Mouse (Mus musculus) limb, embryonic 10.5 days (tissue): Measurements from ENCODE around the gene Ifitm6. TPM values are rescaled to one million over a fixed set of nuclear protein-coding genes. Genes with fewer than 3 reads are reported as not detected.
"Not testable (repeated sequence)": the region's sequence is repeated elsewhere in the genome, so short reads cannot be mapped to it uniquely, and the experiment has no call there.

ENCODE experiments used
- DNase-seq: peaks from one replicate; pipeline ENCODE4 v3.0.0-alpha.2; 2017; ENCODE audit warnings: low spot score
- H3K27ac ChIP-seq: fragments of 300-500 bp; sonication (generic); 2 replicates; pipeline ENCODE4 v1.5.1; 2016; ENCODE audit warnings: mild to moderate bottlenecking
- H3K27me3 ChIP-seq: fragments of 300-500 bp; sonication (generic); 2 replicates; pipeline ENCODE4 v1.6.1; 2016; ENCODE audit warnings: low read depth, mild to moderate bottlenecking; ENCODE audit not compliant: poor library complexity, severe bottlenecking
- H3K36me3 ChIP-seq: fragments of 300-500 bp; sonication (generic); 2 replicates; pipeline ENCODE4 v1.6.1; 2016; ENCODE audit warnings: mild to moderate bottlenecking, moderate library complexity
- H3K4me1 ChIP-seq: fragments of 300-500 bp; sonication (generic); 2 replicates; pipeline ENCODE4 v1.6.1; 2016
- H3K4me3 ChIP-seq: fragments of 300-500 bp; sonication (generic); 2 replicates; pipeline ENCODE4 v1.5.1; 2016; ENCODE audit warnings: mild to moderate bottlenecking, moderate library complexity
- H3K9me3 ChIP-seq: fragments of 300-500 bp; sonication (generic); replicated peaks from 2 replicates; pipeline ENCODE4 v1.6.1; 2016; ENCODE audit warnings: mild to moderate bottlenecking
- WGBS: fragments of 180-500 bp; shearing (Covaris S2); methylation state at CpG from one replicate; pipeline ENCODE4 v1.1.7; 2016; 5-methylcytosine and 5-hydroxymethylcytosine counted together
- polyA plus RNA-seq: library from polyadenylated mRNA; unstranded; fragments of >200 nt; fragmentation: Nextera tagmentation; extraction: Ambion mirVana; gene quantifications from 2 replicates; pipeline ENCODE4 v1.2.1, GENCODE M21; 2016

Gene Ifitm6
- polyA plus RNA-seq, 1 experiment from 2014 or later = not detected

DNA sequence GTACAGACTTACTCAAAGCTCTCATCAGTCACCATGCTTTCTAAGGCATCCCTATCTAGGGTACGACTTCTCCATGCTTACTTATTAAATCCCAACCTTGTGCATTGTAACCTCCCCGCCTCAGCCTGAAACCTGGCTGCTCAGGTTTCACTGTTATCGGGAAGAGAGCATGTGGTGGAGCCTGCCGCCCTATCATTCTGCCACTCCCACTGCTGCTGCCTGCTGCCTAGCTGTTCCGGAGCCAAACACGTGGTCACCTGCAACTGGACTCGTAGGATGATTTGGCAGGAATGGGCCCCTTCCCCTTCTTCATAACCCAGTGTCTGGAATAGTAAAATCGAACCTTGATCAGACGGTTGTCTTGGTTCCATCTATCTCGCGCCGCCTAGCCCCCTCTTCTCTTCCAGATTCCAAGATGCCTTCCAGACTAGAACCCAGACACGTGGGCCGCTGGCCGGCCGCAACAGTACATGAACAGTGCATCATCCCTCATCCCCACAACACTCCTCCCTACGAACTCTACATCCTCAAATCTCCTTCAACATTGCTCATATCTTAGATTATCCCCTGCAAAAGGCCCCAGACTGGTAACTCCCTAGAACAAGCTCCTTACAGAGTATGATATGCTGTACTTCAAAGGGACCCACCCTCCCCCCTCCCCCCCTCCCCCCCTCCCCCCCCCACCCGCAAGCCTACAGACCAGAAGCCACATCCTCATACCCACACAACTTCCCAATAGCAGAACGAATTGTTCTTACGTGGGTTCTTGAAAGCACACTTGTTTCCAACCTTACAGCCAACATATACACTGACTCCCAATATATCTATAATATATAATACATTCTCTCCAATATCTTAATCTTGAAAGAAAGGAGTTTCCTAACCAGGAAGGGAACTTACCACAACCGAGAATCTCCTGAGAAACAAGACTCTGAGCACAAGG is 20.6 kb upstream of the Ifitm6 start:
- Histone ChIP-seq H3K27ac (no peak overlapping the region), H3K36me3 (no peaks in the 10 kb centered on the region), H3K9me3 (no peaks in the 10 kb centered on the region), H3K4me3 (no peak overlapping the region), H3K4me1 (peaks cover 21% of the 10 kb centered on the region), H3K27me3 (no peaks in the 10 kb centered on the region)
- no peak for DNase-seq
- 77% methylated on average over 20 of the region's 21 CpGs for WGBS

DNA sequence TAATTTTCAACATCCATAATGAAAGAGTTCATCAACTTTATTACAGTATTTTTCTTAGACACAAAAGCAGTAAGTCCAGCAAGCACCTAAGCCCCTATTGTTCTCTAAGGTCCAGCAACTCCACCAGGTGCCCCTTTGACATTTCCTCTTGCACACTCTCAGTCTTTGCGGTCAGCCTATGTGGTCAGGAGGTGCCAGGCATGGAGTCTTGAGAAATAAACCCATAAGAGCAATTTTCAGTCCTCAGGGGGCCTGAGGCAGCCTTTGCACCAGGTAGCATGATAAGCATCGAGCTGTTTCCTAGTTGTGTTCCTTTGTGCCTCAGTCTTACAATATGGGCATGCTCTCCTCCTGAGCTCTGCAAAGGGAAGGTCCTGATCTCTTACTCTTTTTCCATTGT is 18.9 kb upstream of the Ifitm6 start:
- H3K4me3 ChIP-seq, H3K36me3 ChIP-seq, H3K9me3 ChIP-seq, DNase-seq, H3K27me3 ChIP-seq, H3K27ac ChIP-seq: not testable (repeated sequence)
- WGBS = 84% methylated on average over 1 of the region's 2 CpGs
- H3K4me1 ChIP-seq = peaks cover 16% of the 10 kb centered on the region

GRCm38 (mm10) chr7:141032458-141033167 is 14.9 kb upstream of the Ifitm6 start:
- H3K9me3 ChIP-seq = no peaks in the 10 kb centered on the region
- H3K4me3 ChIP-seq = no peak overlapping the region
- no peaks in the 10 kb centered on the region for H3K27me3 ChIP-seq
- H3K27ac ChIP-seq = no peak overlapping the region
- DNase-seq = no peak
- H3K4me1 ChIP-seq = peaks cover 9% of the 10 kb centered on the region
- 82% methylated on average over 9 of the region's 9 CpGs for WGBS
- no peaks in the 10 kb centered on the region for H3K36me3 ChIP-seq

DNA sequence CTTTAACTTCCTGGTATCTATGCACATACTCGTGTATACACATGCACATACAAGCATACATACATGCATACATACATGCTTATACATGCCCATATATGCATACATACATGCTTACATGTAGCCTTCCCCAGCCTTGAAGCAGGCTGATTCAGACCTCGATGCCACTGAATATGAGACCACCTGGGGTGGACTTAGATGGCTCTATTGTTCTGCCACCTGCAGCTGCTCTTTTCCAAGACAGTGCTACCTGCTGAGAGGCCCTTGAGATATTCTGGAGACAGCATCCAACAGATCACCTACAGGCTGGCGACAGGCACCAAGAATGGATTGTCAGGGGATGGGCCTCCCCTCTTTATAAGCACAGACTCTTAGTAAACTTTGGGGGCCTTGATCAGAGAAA is 12.7 kb upstream of the Ifitm6 start:
- Histone ChIP-seq H3K27me3 (no peaks in the 10 kb centered on the region), H3K27ac (no peak overlapping the region)
- 67% methylated on average over 3 of the region's 3 CpGs for WGBS

DNA sequence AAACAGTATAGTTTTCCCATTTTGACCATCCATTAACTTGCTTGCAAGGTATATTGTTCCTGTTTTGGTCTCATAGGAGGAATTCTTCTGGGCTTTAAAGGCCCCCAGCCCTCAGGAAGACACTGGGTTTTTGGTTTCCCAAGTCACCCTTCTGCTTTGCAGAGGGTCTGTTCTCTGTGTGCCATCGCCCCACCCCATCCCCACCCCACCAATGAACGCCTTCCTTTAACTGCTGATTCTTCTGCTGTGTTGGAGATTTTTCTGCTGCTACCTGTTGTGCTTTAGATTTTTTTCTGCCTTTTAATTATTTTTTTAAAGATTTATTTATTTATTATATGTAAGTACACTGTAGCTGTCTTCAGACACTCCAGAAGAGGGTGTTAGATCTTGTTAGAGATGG is 11.1 kb upstream of the Ifitm6 start, which contains the start of gene Gm17387:
Gene Gm17387, plus strand, starts transcription at position 301 of the 400 bp plus-strand sequence.
- no peaks in the 10 kb centered on the region for H3K9me3 ChIP-seq
- H3K27ac ChIP-seq = no peak within 1 kb of the TSS
- no peaks in the 10 kb centered on the region for H3K36me3 ChIP-seq
- no peak within 1 kb of the TSS for H3K4me3 ChIP-seq
- no peak for DNase-seq
- H3K27me3 ChIP-seq = no peaks in the 10 kb centered on the region
- peaks cover 17% of the 10 kb centered on the region for H3K4me1 ChIP-seq
- WGBS = 86% methylated on average over 2 of the region's 2 CpGs

More for the DNA sequence above, 12.7 kb upstream of the Ifitm6 start:
- no peak overlapping the region for H3K4me3 ChIP-seq
- no peaks in the 10 kb centered on the region for H3K9me3 ChIP-seq
- H3K4me1 ChIP-seq = peaks cover 10% of the 10 kb centered on the region
- H3K36me3 ChIP-seq = no peaks in the 10 kb centered on the region
- no peak for DNase-seq

DNA sequence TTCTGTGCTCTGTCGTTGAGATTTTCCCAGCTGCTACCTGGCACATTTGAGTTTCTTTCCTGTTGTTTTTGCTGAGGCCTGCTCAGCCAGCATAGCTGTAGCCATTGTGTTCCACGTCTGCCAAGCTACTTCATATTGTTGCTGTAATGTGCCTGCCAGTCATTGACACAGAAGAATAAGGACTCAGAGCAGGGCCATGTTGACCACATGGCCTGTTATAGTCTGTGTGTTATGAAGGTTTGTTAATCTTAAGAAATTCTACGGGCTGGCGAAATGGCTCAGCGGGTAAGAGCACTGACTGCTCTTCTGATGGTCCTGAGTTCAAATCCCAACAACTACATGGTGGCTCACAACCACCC is 9.0 kb upstream of the Ifitm6 start:
- no peak overlapping the region for H3K4me3 ChIP-seq
- no peaks in the 10 kb centered on the region for H3K27me3 ChIP-seq
- no peak for DNase-seq
- 72% methylated on average over 5 of the region's 5 CpGs for WGBS
- H3K9me3 ChIP-seq = no peaks in the 10 kb centered on the region
- peaks cover 8% of the 10 kb centered on the region for H3K4me1 ChIP-seq
- no peak overlapping the region for H3K27ac ChIP-seq
- H3K36me3 ChIP-seq = no peaks in the 10 kb centered on the region

- peaks cover 8% of the 10 kb centered on the region for H3K4me1 ChIP-seq
- DNase-seq = no peak
- no peak overlapping the region for H3K27ac ChIP-seq
- no peak overlapping the region for H3K4me3 ChIP-seq
- H3K9me3 ChIP-seq = no peaks in the 10 kb centered on the region
- H3K27me3 ChIP-seq = no peaks in the 10 kb centered on the region
- no peaks in the 10 kb centered on the region for H3K36me3 ChIP-seq
- 59% methylated on average over 6 of the region's 6 CpGs for whole genome bisulfite sequencing
These were observed 8.5 kb upstream of the Ifitm6 start for GRCm38 (mm10) chr7:141026097-141026739.

GRCm38 (mm10) chr7:141024865-141025838 is 7.4 kb upstream of the Ifitm6 start:
- Histone ChIP-seq H3K27ac (peak overlapping the region; percentile 10; the same call in 1 of the 2 replicates), H3K36me3 (no peaks in the 10 kb centered on the region), H3K27me3 (no peaks in the 10 kb centered on the region), H3K4me3 (no peak overlapping the region), H3K4me1 (peaks cover 8% of the 10 kb centered on the region), H3K9me3 (no peaks in the 10 kb centered on the region)
- WGBS = 42% methylated on average over 6 of the region's 6 CpGs
- no peak for DNase-seq

DNA sequence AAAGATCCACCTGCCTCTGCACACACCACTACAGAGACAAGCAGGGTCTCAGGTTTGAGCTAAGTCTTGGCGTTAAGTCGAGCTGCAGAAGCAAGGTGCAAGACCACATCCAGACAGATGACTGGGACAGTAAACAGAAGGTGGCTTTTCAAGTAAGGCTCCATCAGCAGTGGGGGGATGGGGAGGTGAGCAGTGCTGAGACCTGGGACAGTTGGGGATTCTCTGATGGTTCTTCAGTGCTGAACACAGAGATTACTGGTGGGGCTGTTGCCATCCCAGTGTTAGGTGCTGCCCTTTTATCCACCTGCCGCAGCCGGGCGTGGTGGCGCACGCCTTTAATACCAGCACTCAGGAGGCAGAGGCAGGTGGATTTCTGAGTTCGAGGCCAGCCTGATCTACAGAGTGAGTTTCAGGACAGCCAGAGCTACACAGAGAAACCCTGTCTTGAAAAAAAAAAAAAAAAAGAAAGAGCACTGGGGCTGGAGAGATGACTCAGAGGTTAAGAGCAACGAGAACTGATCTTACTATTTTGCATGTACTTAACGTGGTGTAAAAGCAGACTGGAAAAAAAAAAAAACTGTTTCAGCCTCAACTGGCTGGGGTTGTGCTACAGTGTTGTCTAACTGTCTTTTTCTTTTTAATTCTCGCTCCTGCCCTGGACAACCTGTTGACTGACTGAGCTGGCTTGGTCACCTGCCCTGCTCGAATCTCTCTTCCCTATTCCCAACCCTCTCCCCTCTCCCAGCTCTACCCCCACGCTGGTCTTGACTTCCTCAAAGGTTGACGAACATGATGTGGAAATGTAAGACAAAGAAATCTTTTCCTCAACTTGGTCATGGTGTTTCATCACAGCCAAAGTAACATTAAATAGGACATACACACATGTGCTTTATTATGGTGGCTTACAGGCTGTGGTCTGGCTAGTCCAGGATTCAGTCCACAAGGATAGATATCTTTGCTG is 4.0 kb upstream of the Ifitm6 start:
- no peak overlapping the region for H3K27ac ChIP-seq
- 85% methylated on average over 14 of the region's 14 CpGs for WGBS

GRCm38 (mm10) chr7:141019028-141019427 is 1.3 kb upstream of the Ifitm6 start:
- H3K36me3 ChIP-seq = no peaks in the 10 kb centered on the region
- H3K9me3 ChIP-seq = no peaks in the 10 kb centered on the region
- WGBS = 93% methylated on average over 5 of the region's 5 CpGs
- DNase-seq = no peak
- no peaks in the 10 kb centered on the region for H3K27me3 ChIP-seq
- no peak overlapping the region for H3K27ac ChIP-seq
- no peaks in the 10 kb centered on the region for H3K4me1 ChIP-seq
- no peak overlapping the region for H3K4me3 ChIP-seq

More for the DNA sequence above, 4.0 kb upstream of the Ifitm6 start:
- Histone ChIP-seq H3K36me3 (no peaks in the 10 kb centered on the region), H3K27me3 (no peaks in the 10 kb centered on the region), H3K4me1 (peaks cover 8% of the 10 kb centered on the region), H3K9me3 (no peaks in the 10 kb centered on the region), H3K4me3 (no peak overlapping the region)
- DNase-seq = no peak
